Mouse (Mus musculus): ENCODE results near the gene C1ql2. TPM values are rescaled to one million over a fixed set of nuclear protein-coding genes. Genes with fewer than 3 reads are reported as not detected.

The C1ql2 gene
- polyA plus RNA-seq (2016; fragmentation: Nextera tagmentation; extraction: Ambion mirVana) = not detected in 2 replicates

DNA sequence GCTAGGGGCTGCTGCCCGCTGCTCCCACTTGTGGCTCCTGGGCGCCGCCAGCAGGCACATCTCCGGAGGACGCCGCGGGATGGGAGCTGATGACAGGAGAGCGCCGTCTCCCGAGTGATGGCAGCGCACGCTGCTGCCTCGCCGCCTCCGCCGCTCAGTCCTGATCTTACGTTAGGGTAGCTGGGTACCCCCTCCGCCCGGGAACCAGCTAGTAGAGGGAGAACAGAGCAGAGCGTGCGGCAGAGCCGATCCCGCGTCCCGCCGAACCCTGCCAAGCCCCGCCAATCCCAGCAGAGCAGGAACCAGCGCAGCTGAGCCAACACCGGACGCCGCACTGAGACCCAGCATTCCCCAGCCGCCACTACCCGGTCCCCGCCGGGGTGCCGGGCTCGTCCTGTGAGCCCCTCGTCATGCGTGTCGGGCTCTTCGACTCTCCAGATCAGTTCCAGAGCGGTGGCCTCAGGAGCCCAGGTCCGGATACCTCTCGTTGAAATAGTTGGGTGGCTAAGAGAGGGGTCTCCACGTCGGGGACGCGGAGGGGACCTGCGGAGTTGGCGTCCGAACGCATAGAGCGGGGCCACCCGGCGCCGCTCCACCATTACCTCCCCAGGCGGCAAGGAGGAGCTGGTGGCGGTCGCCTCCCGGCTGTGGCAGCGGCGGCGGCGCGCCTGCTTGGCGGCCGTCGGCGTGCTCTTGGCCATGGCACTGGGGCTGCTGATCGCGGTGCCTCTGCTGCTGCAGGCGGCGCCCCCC lies at the start of gene C1ql2:
C1ql2 (plus strand) TSS at position 164 of the 753 bp plus-strand sequence.
- 0 out of 2 replicates have a peak, but pooled peaks have one; percentile 7 for ATAC-seq (ENCODE audit: insufficient number of reproducible peaks, low FRiP score)
- H3K27me3 ChIP-seq (replicated peaks) = peaks cover 99% of the 10 kb centered on the region
- H3K4me3 ChIP-seq = peak within 1 kb of the TSS; percentile 36
- H3K9me3 ChIP-seq (replicated peaks) = no peaks in the 10 kb centered on the region
- WGBS = under 1% methylated on average over 71 of the region's 73 CpGs
- no peak within 1 kb of the TSS for H3K9ac ChIP-seq
- no peak within 1 kb of the TSS for H3K27ac ChIP-seq (ENCODE audit: poor library complexity, severe bottlenecking)
- peaks cover 22% of the 10 kb centered on the region for H3K4me1 ChIP-seq (replicated peaks)
- no peaks in the 10 kb centered on the region for H3K36me3 ChIP-seq
- peak within 1 kb of the TSS; percentile 66 for H3K4me2 ChIP-seq

- Histone ChIP-seq H3K27ac (ENCODE audit: poor library complexity, severe bottlenecking) (no peak overlapping the region), H3K36me3 (no peaks in the 10 kb centered on the region), H3K4me1 (replicated peaks) (no peaks in the 10 kb centered on the region), H3K9ac (no peak overlapping the region), H3K9me3 (replicated peaks) (peaks cover 20% of the 10 kb centered on the region), H3K4me2 (no peak overlapping the region), H3K27me3 (replicated peaks) (no peaks in the 10 kb centered on the region), H3K4me3 (no peak overlapping the region)
- no peak for ATAC-seq (ENCODE audit: insufficient number of reproducible peaks, low FRiP score)
- 73% methylated on average over 3 of the region's 3 CpGs for WGBS
These were observed 48.7 kb upstream of the C1ql2 start for GRCm38 (mm10) chr1:120291709-120292108.

- no peaks in the 10 kb centered on the region for H3K27me3 ChIP-seq (replicated peaks)
- no peak overlapping the region for H3K4me3 ChIP-seq
- H3K9me3 ChIP-seq (replicated peaks) = peaks cover 20% of the 10 kb centered on the region
- H3K27ac ChIP-seq (ENCODE audit: poor library complexity, severe bottlenecking) = no peak overlapping the region
- no peaks in the 10 kb centered on the region for H3K4me1 ChIP-seq (replicated peaks)
- ATAC-seq (ENCODE audit: insufficient number of reproducible peaks, low FRiP score) = no peak
- H3K9ac ChIP-seq = no peak overlapping the region
- H3K4me2 ChIP-seq = no peak overlapping the region
- no peaks in the 10 kb centered on the region for H3K36me3 ChIP-seq
- 33% methylated on average over 1 of the region's 1 CpGs for WGBS
These were observed 46.6 kb upstream of the C1ql2 start for GRCm38 (mm10) chr1:120293803-120294202.

- Histone ChIP-seq H3K9ac (no peak overlapping the region), H3K27ac (ENCODE audit: poor library complexity, severe bottlenecking) (no peak overlapping the region), H3K4me2 (no peak overlapping the region), H3K4me1 (replicated peaks) (no peaks in the 10 kb centered on the region), H3K9me3 (replicated peaks) (peaks cover 20% of the 10 kb centered on the region), H3K36me3 (no peaks in the 10 kb centered on the region), H3K4me3 (no peak overlapping the region), H3K27me3 (replicated peaks) (no peaks in the 10 kb centered on the region)
- ATAC-seq (ENCODE audit: insufficient number of reproducible peaks, low FRiP score) = no peak
- WGBS = 81% methylated on average over 2 of the region's 2 CpGs
These were observed 43.4 kb upstream of the C1ql2 start for GRCm38 (mm10) chr1:120296936-120297335.

GRCm38 (mm10) chr1:120305801-120306200 lies 34.6 kb upstream of the C1ql2 start:
- Histone ChIP-seq H3K27me3 (replicated peaks) (no peaks in the 10 kb centered on the region), H3K36me3 (no peaks in the 10 kb centered on the region), H3K9me3 (replicated peaks) (no peaks in the 10 kb centered on the region), H3K4me3 (no peak overlapping the region), H3K4me2 (no peak overlapping the region), H3K9ac (no peak overlapping the region), H3K4me1 (replicated peaks) (no peaks in the 10 kb centered on the region), H3K27ac (ENCODE audit: poor library complexity, severe bottlenecking) (no peak overlapping the region)
- 57% methylated on average over 2 of the region's 2 CpGs for WGBS
- ATAC-seq (ENCODE audit: insufficient number of reproducible peaks, low FRiP score) = no peak

- Histone ChIP-seq H3K9ac (no peak overlapping the region), H3K9me3 (replicated peaks) (no peaks in the 10 kb centered on the region), H3K27ac (ENCODE audit: poor library complexity, severe bottlenecking) (no peak overlapping the region), H3K4me1 (replicated peaks) (no peaks in the 10 kb centered on the region), H3K4me2 (no peak overlapping the region), H3K27me3 (replicated peaks) (no peaks in the 10 kb centered on the region), H3K36me3 (no peaks in the 10 kb centered on the region), H3K4me3 (no peak overlapping the region)
- ATAC-seq (ENCODE audit: insufficient number of reproducible peaks, low FRiP score) = no peak
- 85% methylated on average over 16 of the region's 16 CpGs for WGBS
These were observed 18.9 kb upstream of the C1ql2 start for GRCm38 (mm10) chr1:120321270-120322021.

- H3K4me2 ChIP-seq = no peak overlapping the region
These were observed 17.2 kb upstream of the C1ql2 start for GRCm38 (mm10) chr1:120323131-120323561.

DNA sequence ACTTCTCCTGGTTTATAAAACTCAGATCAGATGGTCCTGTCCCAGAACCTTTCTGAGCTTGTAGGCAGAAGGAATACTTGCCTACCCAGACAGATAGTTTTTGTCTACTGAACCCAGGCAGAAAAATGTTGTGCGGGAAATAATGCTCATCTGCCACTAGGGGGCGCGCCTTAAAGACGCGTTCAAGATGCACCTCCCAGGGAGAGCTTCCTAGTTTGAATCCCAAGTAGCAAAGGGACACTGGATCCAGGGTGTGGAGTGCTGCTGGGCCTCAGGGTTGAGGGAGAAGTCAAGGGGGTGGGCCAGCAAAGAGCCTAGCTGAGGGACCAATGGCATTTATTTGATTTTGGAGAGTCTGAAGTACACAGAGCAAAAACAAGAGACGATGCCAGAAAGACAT lies 12.7 kb upstream of the C1ql2 start:
- WGBS = 16% methylated on average over 6 of the region's 6 CpGs
- ATAC-seq (ENCODE audit: insufficient number of reproducible peaks, low FRiP score) = no peak
- Histone ChIP-seq H3K9me3 (replicated peaks) (no peaks in the 10 kb centered on the region), H3K4me3 (no peak overlapping the region), H3K4me2 (no peak overlapping the region), H3K36me3 (no peaks in the 10 kb centered on the region), H3K27me3 (replicated peaks) (peaks cover 7% of the 10 kb centered on the region), H3K4me1 (replicated peaks) (no peaks in the 10 kb centered on the region), H3K9ac (no peak overlapping the region), H3K27ac (ENCODE audit: poor library complexity, severe bottlenecking) (no peak overlapping the region)

More at GRCm38 (mm10) chr1:120323131-120323561, 17.2 kb upstream of the C1ql2 start:
- H3K4me1 ChIP-seq (replicated peaks) = no peaks in the 10 kb centered on the region
- H3K27me3 ChIP-seq (replicated peaks) = no peaks in the 10 kb centered on the region
- no peaks in the 10 kb centered on the region for H3K9me3 ChIP-seq (replicated peaks)
- no peak overlapping the region for H3K9ac ChIP-seq
- WGBS = 77% methylated on average over 5 of the region's 5 CpGs
- H3K4me3 ChIP-seq = no peak overlapping the region
- ATAC-seq (ENCODE audit: insufficient number of reproducible peaks, low FRiP score) = no peak
- H3K36me3 ChIP-seq = no peaks in the 10 kb centered on the region
- H3K27ac ChIP-seq (ENCODE audit: poor library complexity, severe bottlenecking) = no peak overlapping the region

DNA sequence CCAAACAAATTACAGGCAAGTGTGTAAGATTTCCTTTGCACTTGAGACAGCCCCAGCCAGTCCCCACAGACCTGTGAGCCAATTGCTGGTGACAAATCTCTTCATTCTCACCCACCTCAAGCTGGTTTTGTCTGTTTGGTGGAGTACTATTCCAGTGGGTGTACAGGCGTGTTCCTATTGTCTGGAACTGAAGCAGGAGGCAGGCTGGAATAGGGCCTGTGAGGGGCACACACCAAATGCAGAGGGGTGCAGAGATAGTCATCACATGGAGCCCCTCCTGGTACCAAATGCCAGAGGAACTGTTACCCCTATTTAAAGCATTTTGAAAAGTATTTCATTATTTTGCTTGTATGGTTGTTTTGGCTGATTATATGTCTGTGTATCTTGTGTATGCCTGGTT lies 12.2 kb upstream of the C1ql2 start:
- no peak for ATAC-seq (ENCODE audit: insufficient number of reproducible peaks, low FRiP score)
- Histone ChIP-seq H3K36me3 (no peaks in the 10 kb centered on the region), H3K27ac (ENCODE audit: poor library complexity, severe bottlenecking) (no peak overlapping the region), H3K4me1 (replicated peaks) (no peaks in the 10 kb centered on the region), H3K9me3 (replicated peaks) (no peaks in the 10 kb centered on the region), H3K9ac (no peak overlapping the region), H3K4me2 (no peak overlapping the region), H3K4me3 (no peak overlapping the region), H3K27me3 (replicated peaks) (peaks cover 12% of the 10 kb centered on the region)
- WGBS = 38% methylated on average over 1 of the region's 1 CpGs

- Histone ChIP-seq H3K36me3 (no peaks in the 10 kb centered on the region), H3K27ac (ENCODE audit: poor library complexity, severe bottlenecking) (no peak overlapping the region), H3K27me3 (replicated peaks) (peaks cover 39% of the 10 kb centered on the region), H3K4me3 (no peak overlapping the region), H3K4me1 (replicated peaks) (no peaks in the 10 kb centered on the region), H3K9ac (no peak overlapping the region), H3K4me2 (no peak overlapping the region), H3K9me3 (replicated peaks) (no peaks in the 10 kb centered on the region)
- 39% methylated on average over 6 of the region's 6 CpGs for WGBS
- no peak for ATAC-seq (ENCODE audit: insufficient number of reproducible peaks, low FRiP score)
These were observed 8.5 kb upstream of the C1ql2 start for GRCm38 (mm10) chr1:120331841-120332240.

- Histone ChIP-seq H3K4me3 (no peak overlapping the region), H3K9me3 (replicated peaks) (no peaks in the 10 kb centered on the region), H3K27ac (ENCODE audit: poor library complexity, severe bottlenecking) (no peak overlapping the region), H3K27me3 (replicated peaks) (peaks cover 90% of the 10 kb centered on the region), H3K9ac (no peak overlapping the region), H3K36me3 (no peaks in the 10 kb centered on the region), H3K4me2 (no peak overlapping the region), H3K4me1 (replicated peaks) (peaks cover 22% of the 10 kb centered on the region)
- ATAC-seq (ENCODE audit: insufficient number of reproducible peaks, low FRiP score) = no peak
- 35% methylated on average over 7 of the region's 7 CpGs for WGBS
These were observed 2.4 kb upstream of the C1ql2 start for GRCm38 (mm10) chr1:120337970-120338369.

All from heart, embryonic 12.5 days (tissue).